Mouse (Mus musculus) brain, adult 2 months (tissue): ENCODE measurements at regions not wholly inside any gene's neighbourhood (a gene's known extent, or its start where the extent isn't known, plus 50 kb on each side); places are given as distances from the start of the nearest gene placed in this dataset.

Experiments
- DNase-seq: peaks from one replicate; pipeline ENCODE4 v3.0.0; 2011; ENCODE audit warnings: low read depth, low spot score

DNA sequence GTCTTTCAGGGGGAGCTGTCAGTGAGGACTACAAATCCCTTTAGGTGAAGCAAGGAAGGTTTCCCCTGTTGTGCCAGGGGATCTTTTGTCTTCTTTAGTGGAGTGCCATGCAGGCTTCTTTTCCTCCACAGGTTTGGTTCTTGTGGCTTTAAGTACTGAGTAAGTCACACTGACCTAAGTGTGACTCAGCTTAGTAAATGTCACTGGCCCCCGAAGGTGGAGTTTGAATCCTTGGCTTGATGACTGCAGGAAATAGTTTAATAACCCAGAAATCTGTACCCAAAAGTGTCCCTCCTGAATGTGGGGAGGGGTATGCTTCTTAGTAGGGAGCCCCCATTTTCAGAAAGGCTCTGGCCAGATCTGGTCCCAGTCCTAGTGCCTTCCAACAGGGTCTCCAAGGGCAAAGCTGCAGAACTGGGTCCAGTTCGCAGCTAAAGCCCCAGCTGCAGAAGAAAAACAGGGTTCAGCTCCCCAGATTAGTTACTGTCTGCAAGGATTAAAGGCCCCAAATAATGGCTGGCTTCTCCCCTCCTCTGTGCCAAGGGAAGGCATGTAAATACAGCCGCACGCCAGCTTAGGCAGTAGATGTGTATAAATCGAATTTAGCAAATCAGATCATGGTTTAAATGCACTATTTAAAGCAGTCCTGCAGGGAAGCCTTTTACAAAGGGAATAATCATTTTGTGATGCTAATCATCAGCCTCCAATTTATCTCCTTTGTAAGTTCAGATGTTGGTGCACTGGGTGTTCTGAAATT lies 51.6 kb upstream of the Polg start:
- no peak for DNase-seq

DNA sequence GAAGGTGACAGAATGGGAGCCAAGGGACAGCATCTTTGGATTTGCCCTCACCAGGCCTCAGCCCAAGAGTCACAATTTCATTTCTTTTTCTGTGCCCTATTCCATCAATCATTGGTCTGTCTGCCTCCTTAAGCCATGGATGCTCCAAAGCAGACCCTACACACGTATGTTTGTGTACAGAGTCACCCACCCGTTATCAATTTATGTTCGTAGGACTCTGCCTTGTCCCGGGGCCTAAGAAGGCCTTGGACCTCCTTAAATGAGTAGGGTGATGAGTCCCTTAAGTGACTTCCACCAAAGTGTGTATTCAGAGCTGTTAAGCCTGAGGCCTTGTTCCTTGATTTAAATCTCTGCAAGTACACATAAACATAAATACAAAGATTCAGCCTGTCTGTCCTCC lies 50.1 kb upstream of the Polg start:
- no peak for DNase-seq
